Comparison of ENCODE assay signal across 15 mouse cellular contexts in the genomic region with DNA sequence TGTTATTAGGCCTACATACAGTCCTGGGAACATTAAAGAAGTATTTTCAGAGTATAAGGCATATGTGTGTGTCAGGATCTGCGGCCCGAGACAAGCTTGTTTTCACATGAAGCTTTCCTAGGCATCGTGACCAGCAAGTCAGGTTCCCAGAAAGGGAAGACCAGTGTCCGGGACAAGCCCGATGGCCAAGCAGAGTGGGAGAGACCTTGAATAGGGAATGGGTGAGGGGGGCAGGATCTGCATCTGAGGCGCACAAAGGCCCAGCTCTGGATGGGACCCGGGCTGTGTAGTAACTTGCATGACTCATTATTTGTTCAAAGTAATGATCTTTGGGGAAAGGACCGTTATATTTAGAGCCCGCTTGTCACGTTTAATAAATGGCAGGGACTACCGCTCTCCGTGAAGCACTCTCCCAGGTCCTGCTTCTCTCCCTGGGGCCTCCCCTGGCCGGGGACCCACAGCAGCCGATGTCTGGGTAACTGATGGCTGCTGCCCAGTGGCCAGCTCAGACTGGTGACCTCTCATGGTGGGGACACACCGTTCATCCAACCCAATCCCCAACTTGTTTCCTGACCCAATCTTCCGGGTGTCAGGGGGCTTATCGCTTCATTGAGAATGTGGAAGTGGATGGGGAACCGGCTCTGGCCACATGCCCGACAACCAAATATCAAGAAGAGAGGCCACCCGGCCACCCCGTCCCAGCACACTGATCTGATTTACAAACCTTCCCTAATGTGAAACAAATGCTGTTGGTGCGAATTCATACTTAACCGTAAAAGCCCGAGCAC. TPM values are rescaled to one million over a fixed set of nuclear protein-coding genes. Genes with fewer than 3 reads are reported as not detected.
DNase-seq lines count a peak whose midpoint lies in the region; ATAC-seq and TF ChIP-seq lines count a peak whose summit lies in the region.
"Had no signal": no experiment of that assay in that cellular context is flagged by ENCODE, and none has a peak within 500 bp of the region (broad histone marks: within the 10 kb centered on the region; RNA-seq: fewer than 3 reads in every experiment).

No protein-coding gene starts in this region.

- 0 out of 2 replicates have a peak, but pooled peaks cover 3% of the 10 kb centered on the region for H3K36me3 ChIP-seq in hindbrain, embryonic 13.5 days
- no peaks in the 10 kb centered on the region for H3K36me3 ChIP-seq in midbrain, embryonic 16.5 days (ENCODE audit: control insufficient read depth, insufficient read depth, low read length)
- no peaks in the 10 kb centered on the region for H3K36me3 ChIP-seq in kidney, adult 2 months (ENCODE audit: control insufficient read depth, insufficient read depth, low read length)
- H3K36me3 ChIP-seq: forebrain, embryonic 12.5 days had no signal

- TF ChIP-seq POLR2A in kidney, adult 2 months (IDR thresholded peaks at IDR 0.05; ENCODE audit: low read depth, low read length): no peak

- DNase-seq in adrenal gland, postnatal 25 days: peak; percentile 22
- DNase-seq in adrenal gland, postnatal 4 days (ENCODE audit: low spot score in 2 of 2): no peak
- DNase-seq in embryo, embryonic 10 days (ENCODE audit: low spot score): peak; percentile 44
- DNase-seq in kidney, adult 2 months: no peak
- DNase-seq in thymus, postnatal 25 days: no peak
- DNase-seq: cerebellum, postnatal 25 days; layer of hippocampus, adult 9-11 months; thymus, adult 2 months had no signal

- 0 out of 2 replicates have a peak, but pooled peaks cover 13% of the 10 kb centered on the region for H3K27me3 ChIP-seq in hindbrain, embryonic 13.5 days
- H3K27me3 ChIP-seq in midbrain, embryonic 16.5 days (ENCODE audit: control insufficient read depth, insufficient read depth, low read depth, low read length): 0 out of 2 replicates have a peak, but pooled peaks cover 2% of the 10 kb centered on the region
- H3K27me3 ChIP-seq in kidney, adult 2 months (replicated peaks; ENCODE audit: control insufficient read depth, insufficient read depth, low read length): no peaks in the 10 kb centered on the region

- H3K9ac ChIP-seq in hindbrain, embryonic 13.5 days: peak overlapping the region; percentile 61
- H3K9ac ChIP-seq in midbrain, embryonic 16.5 days (ENCODE audit: low read depth, low read length): no peak overlapping the region
- H3K9ac ChIP-seq: forebrain, embryonic 12.5 days had no signal

- H3K4me1 ChIP-seq in hindbrain, embryonic 13.5 days (replicated peaks): peaks cover 96% of the 10 kb centered on the region
- H3K4me1 ChIP-seq in midbrain, embryonic 16.5 days (ENCODE audit: control insufficient read depth, insufficient read depth, low read length): peaks cover 36% of the 10 kb centered on the region
- no peaks in the 10 kb centered on the region for H3K4me1 ChIP-seq in kidney, adult 2 months (ENCODE audit: control insufficient read depth, insufficient read depth, low read length)

- no peak for TF ChIP-seq CTCF in kidney, adult 2 months (conservative IDR thresholded peaks at IDR 0.05; ENCODE audit: insufficient read depth, insufficient read length, low read depth, low read length)

- ATAC-seq in hindbrain, embryonic 13.5 days (ENCODE audit: low FRiP score): no peak
- ATAC-seq in midbrain, embryonic 16.5 days: no peak
- ATAC-seq in erythroblast, adult 5-6 weeks (replicated peaks; ENCODE audit: low FRiP score, poor library complexity, severe bottlenecking): no peak

- H3K4me3 ChIP-seq in hindbrain, embryonic 13.5 days: no peak overlapping the region
- H3K4me3 ChIP-seq in midbrain, embryonic 16.5 days (ENCODE audit: low read depth, low read length): no peak overlapping the region
- H3K4me3 ChIP-seq in kidney, adult 2 months (ENCODE audit: insufficient read depth, low read depth, low read length): no peak overlapping the region
- H3K4me3 ChIP-seq: forebrain, embryonic 12.5 days; myocyte had no signal

- no peaks in the 10 kb centered on the region for H3K9me3 ChIP-seq in hindbrain, embryonic 13.5 days
- H3K9me3 ChIP-seq in midbrain, embryonic 16.5 days (replicated peaks; ENCODE audit: control insufficient read depth, low read length, poor library complexity, severe bottlenecking): no peaks in the 10 kb centered on the region
- H3K9me3 ChIP-seq: forebrain, embryonic 12.5 days had no signal

- peak overlapping the region; percentile 77 for H3K4me2 ChIP-seq in hindbrain, embryonic 13.5 days
- peak overlapping the region; percentile 31 for H3K4me2 ChIP-seq in midbrain, embryonic 16.5 days (ENCODE audit: low read length)
- H3K4me2 ChIP-seq: forebrain, embryonic 12.5 days had no signal

- WGBS in hindbrain, embryonic 13.5 days: 57% methylated on average over 24 of the region's 24 CpGs
- 75% methylated on average over 24 of the region's 24 CpGs for WGBS in midbrain, embryonic 16.5 days
- 63% methylated on average over 24 of the region's 24 CpGs for WGBS in kidney, adult 2 months

- H3K27ac ChIP-seq in hindbrain, embryonic 13.5 days: peak overlapping the region; percentile 73
- peak overlapping the region; percentile 59 for H3K27ac ChIP-seq in midbrain, embryonic 16.5 days (ENCODE audit: low read length)
- no peak overlapping the region for H3K27ac ChIP-seq in kidney, adult 2 months (ENCODE audit: insufficient read depth, low read depth, low read length)
- H3K27ac ChIP-seq: forebrain, embryonic 12.5 days; kidney, postnatal 0 days had no signal

RNA-seq across cellular contexts. Expression of gene Ebf3, which starts 16.5 kb away (rescaled TPM):
- 4.8 and 7.3 TPM in 2 replicates for total RNA-seq in adrenal gland, postnatal 25 days (2021)
- 1 to 10 TPM; 8.7 to 9.7 TPM for total RNA-seq in adrenal gland, postnatal 4 days (2021)
- 22.2 and 27.7 TPM in 2 replicates for polyA plus RNA-seq in hindbrain, embryonic 13.5 days (2015; fragmentation: Nextera tagmentation; extraction: Ambion mirVana)
- 8.8 and 9.0 TPM in 2 replicates for polyA plus RNA-seq in midbrain, embryonic 16.5 days (2015; fragmentation: Nextera tagmentation; extraction: Ambion mirVana)
- total RNA-seq in erythroblast, adult 5-6 weeks (2015; ENCODE audit: low replicate concordance): 0.84 TPM in 1 of 2 replicates, not detected in the other
- total RNA-seq in erythroblast, adult 5-6 weeks (2017; ENCODE audit: low replicate concordance): 0.17 TPM in 1 of 2 replicates, not detected in the other
- 0.68 and 1.9 TPM in 2 replicates for polyA plus RNA-seq in kidney, adult 2 months (2012; rRNA removed)
- polyA plus RNA-seq: liver, adult 2 months had no signal

Comparison
In these comparisons a context has a peak if more than half of its experiments do, and no peak if none do; other contexts are left out.
1. DNase-seq: peak in adrenal gland, postnatal 25 days (single experiment) and embryo, embryonic 10 days (single experiment); none in adrenal gland, postnatal 4 days (0 of 2), kidney, adult 2 months (single experiment) and thymus, postnatal 25 days (single experiment).